Mouse (Mus musculus): ENCODE data around the gene Dgkk.
"Not testable (repeated sequence)": the region's sequence is repeated elsewhere in the genome, so short reads cannot be mapped to it uniquely, and the experiment has no call there.

Gene Dgkk

DNA sequence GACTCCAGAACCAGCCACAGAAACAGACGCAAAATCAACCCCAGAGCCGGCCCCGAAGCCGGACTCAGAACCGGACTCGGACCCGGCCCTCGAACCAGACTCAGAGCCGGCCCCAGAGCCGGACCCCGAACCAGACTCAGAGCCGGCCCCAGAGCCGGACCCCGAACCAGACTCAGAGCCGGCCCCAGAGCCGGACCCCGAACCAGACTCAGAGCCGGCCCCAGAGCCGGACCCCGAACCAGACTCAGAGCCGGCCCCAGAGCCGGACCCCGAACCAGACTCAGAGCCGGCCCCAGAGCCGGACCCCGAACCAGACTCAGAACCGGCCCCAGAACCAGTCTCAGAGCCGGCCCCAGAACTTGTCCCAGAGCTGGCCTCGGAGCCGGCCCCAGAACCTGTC is at the start of gene Dgkk:
TSS of gene Dgkk (plus strand) at position 301 of the 400 bp plus-strand sequence.
- DNase-seq (ENCODE audit: low spot score) = not testable (repeated sequence)

- DNase-seq (ENCODE audit: low spot score) = no peak
These were observed 45.1 kb upstream of the Dgkk start for GRCm38 (mm10) chrX:6733998-6734397.

DNA sequence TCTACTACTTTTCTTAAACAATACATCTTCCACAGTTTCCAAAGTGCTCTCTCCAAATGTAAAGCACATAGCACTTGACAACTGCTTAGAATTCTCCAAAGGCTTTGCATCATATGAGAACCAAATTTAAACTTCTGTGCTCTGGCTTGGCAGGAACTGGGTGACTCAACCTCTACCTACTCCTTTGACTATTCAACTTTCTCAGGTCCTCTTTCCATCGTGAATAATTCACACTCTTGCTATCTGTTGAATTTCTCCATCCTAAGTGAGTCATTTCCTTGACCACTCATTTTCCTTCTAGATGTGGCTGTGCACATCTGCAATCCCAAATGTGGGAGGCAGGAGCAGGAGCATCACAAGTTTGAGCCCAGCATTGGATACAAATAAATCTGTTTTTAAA is 28.4 kb upstream of the Dgkk start:
- DNase-seq (ENCODE audit: low spot score) = no peak

GRCm38 (mm10) chrX:6751549-6752047 is 27.5 kb upstream of the Dgkk start:
- DNase-seq (ENCODE audit: low spot score) = no peak

DNA sequence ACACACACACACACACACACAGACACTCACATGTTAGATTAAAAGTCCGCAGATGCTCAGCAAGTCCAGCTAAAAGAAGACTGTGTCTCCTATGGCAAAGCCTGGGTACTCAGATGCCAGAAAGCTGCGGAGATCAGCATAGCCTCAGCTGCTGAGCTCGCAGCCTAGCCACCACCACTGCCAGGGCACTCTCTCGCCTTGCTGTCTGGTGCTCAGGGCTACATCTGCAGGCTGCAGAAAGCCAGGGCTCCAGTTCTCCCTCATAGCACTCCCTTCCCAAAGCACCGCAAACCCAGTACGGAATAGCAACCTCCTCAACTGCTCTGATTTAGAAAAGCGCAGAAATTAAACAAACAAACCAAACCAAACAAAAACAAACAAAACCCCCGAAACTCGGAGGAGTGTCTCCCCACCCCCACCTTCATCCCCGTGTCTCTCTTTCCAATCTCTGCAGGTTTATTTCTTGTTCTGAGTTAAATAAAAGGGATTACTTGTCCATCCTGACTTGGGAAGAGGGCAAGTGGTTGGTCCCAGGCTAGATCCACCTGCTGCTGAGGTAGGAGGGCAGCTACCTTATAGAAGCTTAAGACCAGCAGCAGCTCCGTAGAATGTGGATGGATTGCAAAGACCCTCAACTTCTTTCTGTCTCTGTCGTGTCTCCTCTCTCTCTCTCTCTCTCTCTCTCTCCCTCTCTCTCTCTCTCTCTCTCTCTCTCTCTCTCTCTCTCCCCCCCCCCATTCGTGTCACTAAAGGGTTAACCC is 1.4 kb upstream of the Dgkk start:
- DNase-seq (ENCODE audit: low spot score) = no peak

DNA sequence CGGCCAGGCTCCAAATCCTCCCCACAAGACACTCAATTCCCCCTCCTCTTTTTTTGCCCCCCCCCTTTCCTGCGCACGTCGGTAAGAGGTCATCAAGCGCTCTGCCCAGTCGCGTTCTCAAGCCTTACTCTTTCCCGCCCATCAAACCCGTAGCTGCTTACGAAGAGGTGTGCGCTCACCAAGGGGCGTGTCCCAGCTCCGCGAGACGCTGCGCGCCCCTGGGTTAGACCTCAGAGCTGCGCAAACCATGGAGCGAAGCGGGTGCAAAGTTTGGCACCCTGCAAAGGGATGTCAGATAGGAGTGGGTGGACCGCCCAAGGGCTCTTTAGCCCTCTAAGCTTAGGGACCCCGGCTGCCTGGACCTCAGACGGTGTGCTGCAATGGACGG is 862 bp upstream of the Dgkk start:
- DNase-seq (ENCODE audit: low spot score) = no peak

DNA sequence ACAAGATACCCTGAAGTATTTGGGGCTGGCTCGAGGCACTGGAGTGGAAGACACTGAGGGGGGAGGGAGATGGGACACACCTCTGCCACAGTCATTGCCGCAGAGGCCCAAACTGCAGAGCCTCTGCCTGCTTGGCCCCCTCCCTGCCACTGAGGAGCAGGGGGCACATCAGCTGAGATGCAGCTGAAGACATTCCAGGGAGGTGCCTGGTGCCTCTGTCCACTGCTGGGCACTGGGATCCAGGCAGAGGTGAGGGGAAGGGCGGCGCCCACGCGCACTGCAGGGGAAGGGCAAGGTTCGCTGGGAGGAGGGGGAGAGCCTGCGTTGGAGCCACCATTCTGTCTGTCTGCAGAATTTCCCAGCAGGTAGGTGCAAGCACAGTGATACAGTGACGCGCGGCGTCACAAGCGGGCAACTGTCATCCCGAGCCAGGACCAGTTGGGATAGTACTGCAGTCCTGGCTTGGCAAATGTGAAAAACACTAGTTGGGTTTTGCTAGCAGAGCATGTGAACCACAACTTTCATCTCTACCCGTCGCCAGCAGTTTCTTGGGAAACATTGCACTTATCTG is 948 bp downstream of the Dgkk start:
- no peak for DNase-seq (ENCODE audit: low spot score)

DNA sequence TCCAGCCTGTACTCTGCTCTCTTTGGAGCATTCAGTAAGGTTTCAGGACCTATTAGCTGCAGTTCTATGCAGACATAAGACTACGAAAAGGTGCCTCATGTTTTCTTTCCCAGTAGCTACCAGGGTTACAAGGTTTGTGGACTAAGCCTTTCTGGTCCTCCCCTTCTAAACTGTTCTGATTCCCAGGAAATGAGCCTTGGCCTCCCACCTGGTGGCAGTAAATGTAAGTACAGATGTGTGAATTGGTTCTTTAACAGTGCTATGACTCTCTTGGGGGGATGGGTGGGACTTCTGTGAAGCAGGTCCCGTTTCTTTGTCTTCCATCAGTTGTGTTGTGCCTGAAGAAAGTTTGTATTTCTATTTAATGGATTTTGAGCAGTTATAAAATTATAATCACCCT is 53.4 kb downstream of the Dgkk start:
- no peak for DNase-seq (ENCODE audit: low spot score)

GRCm38 (mm10) chrX:6853466-6853865 is 74.4 kb downstream of the Dgkk start:
- no peak for DNase-seq (ENCODE audit: low spot score)

GRCm38 (mm10) chrX:6854136-6854535 is 75.0 kb downstream of the Dgkk start:
- DNase-seq (ENCODE audit: low spot score) = no peak

- no peak for DNase-seq (ENCODE audit: low spot score)
These were observed 114.8 kb downstream of the Dgkk start for GRCm38 (mm10) chrX:6893933-6894332.

DNA sequence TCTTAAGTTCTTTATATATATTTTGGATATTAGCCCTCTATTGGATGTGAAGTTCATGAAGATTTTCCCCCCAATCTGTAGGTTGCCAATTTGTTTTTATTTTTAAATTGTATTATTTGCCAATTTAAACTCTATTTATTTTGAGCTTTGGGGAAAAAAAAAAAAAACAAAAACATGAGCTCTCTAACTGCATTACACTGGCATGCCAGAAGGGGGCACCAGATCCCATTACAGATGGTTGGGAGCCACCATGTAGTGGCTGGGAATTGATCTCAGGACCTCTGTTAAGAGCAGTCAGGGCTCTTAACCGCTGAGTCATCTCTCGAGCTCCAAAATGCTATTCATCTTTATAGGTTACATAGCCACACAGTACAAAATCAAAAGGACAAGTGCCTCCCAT is 131.9 kb downstream of the Dgkk start:
- no peak for DNase-seq (ENCODE audit: low spot score)

- no peak for DNase-seq (ENCODE audit: low spot score)
These were observed 143.1 kb downstream of the Dgkk start for GRCm38 (mm10) chrX:6922165-6922564.

GRCm38 (mm10) chrX:6926224-6926623 is 147.1 kb downstream of the Dgkk start:
- DNase-seq (ENCODE audit: low spot score) = no peak

DNA sequence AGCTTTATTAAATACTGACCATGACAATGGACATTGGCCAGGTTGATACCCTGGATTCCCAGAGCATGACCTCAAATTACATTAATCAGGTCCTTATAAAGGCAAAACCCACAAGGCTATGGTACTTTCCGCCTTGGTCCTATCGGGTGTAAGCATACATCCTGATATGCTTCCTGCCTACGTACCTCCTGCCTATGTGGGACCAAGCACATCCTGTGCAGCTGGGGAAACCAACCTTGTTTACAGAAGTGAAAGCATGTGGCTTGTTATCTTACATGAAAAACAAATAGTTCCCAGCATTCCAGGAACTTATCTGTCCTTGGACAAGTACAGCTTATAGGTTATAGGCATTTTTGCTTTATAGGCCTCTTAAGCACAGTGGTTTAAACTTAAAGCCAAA is 189.5 kb downstream of the Dgkk start:
- no peak for DNase-seq (ENCODE audit: low spot score)

DNA sequence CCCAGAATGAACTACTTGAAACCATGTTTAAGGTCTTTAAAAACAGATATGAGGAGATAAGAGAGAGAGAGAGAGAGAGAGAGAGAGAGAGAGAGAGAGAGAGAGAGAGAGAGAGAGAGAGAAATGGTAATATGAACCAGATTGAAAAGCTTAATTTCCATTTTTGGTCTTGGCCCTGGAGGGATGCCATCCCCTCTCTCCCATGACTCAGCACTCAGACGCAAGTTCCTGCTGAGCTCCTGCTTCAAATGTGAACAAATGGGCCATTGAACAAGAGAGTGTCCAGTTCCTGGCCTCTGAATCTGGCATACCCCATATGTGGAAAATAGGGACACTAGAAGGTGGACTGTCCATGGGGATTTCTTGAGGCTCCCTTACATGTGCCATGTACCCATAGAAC is 192.8 kb downstream of the Dgkk start:
- DNase-seq (ENCODE audit: low spot score) = no peak

DNA sequence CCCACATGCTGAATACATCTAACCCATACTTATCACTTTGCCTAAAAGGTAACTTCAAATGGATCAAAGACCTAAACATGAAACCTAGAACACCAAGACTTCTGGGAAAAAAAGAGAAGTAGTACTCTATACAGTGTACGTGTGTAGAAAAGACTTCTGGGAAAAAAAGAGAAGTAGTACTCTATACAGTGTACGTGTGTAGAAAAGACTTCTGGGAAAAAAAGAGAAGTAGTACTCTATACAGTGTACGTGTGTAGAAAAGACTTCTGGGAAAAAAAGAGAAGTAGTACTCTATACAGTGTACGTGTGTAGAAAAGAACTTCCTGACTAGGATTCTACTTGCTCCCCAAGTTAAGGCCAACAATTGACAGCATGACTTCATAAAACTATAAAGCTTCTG is 204.8 kb downstream of the Dgkk start:
- not testable (repeated sequence) for DNase-seq (ENCODE audit: low spot score)
